Mouse (Mus musculus) cerebellum, adult 2 months (tissue): ENCODE results near the gene Slc24a1.

Experiments
- CTCF ChIP-seq: fragments of 200-500 bp; IDR thresholded peaks from 2 replicates; pipeline ENCODE4 v1.5.1; 2011; ENCODE audit warnings: low read depth, mild to moderate bottlenecking, control low read depth, low read length, moderate library complexity, borderline replicate concordance; ENCODE audit not compliant: insufficient read depth
- POLR2A ChIP-seq: fragments of 200-500 bp; IDR thresholded peaks from 2 replicates; pipeline ENCODE4 v1.6.1; 2011; ENCODE audit warnings: low read length, control low read depth, borderline replicate concordance; ENCODE audit not compliant: insufficient read depth

- TF ChIP-seq CTCF (no peak), POLR2A (no peak)
Measured at GRCm38 (mm10) chr9:64981904-64982303, 30.5 kb upstream of the Slc24a1 start.
